ENCODE assay signal across 7 mouse cellular contexts in genomic region chr2:3285181-3285530, GRCm38 (mm10). TPM values are rescaled to one million over a fixed set of nuclear protein-coding genes. Genes with fewer than 3 reads are reported as not detected.
DNase-seq lines count a peak whose midpoint lies in the region; ATAC-seq lines count a peak whose summit lies in the region.

No protein-coding gene starts in this region.

- DNase-seq in right cerebral cortex, postnatal 25 days = peak; percentile 12
- no peak for DNase-seq in right cerebral cortex, adult 2 months (ENCODE audit: low spot score in 2 of 2)
- DNase-seq in cerebellum, postnatal 10 days = peak; percentile 23 to 43
- DNase-seq in hindbrain, embryonic 10.5 days (ENCODE audit: low spot score) = no peak
- DNase-seq in layer of hippocampus, postnatal 25 days (ENCODE audit: extremely low spot score in 1 of 2, low spot score in 1 of 2) = no peak
- DNase-seq in ovary, postnatal 10 days (ENCODE audit: low spot score) = no peak

- no peaks in the 10 kb centered on the region for H3K36me3 ChIP-seq in hindbrain, embryonic 10.5 days
- H3K36me3 ChIP-seq in lung, embryonic 16.5 days (ENCODE audit: control insufficient read depth, insufficient read depth, low read length) = no peaks in the 10 kb centered on the region

- H3K4me1 ChIP-seq in hindbrain, embryonic 10.5 days (replicated peaks) = peaks cover 26% of the 10 kb centered on the region
- H3K4me1 ChIP-seq in lung, embryonic 16.5 days (replicated peaks; ENCODE audit: control insufficient read depth, insufficient read depth, low read length) = peaks cover 7% of the 10 kb centered on the region

- 3% methylated on average over 6 of the region's 6 CpGs for WGBS in hindbrain, embryonic 10.5 days
- 2% methylated on average over 6 of the region's 6 CpGs for WGBS in lung, embryonic 16.5 days

- peak overlapping the region; percentile 81 for H3K4me2 ChIP-seq in lung, embryonic 16.5 days (ENCODE audit: low read depth, low read length)

- peak overlapping the region; percentile 87 for H3K9ac ChIP-seq in lung, embryonic 16.5 days (ENCODE audit: low read length)

- peak overlapping the region; percentile 82 for H3K4me3 ChIP-seq in hindbrain, embryonic 10.5 days
- H3K4me3 ChIP-seq in lung, embryonic 16.5 days (ENCODE audit: low read length) = peak overlapping the region; percentile 88

- no peaks in the 10 kb centered on the region for H3K9me3 ChIP-seq in hindbrain, embryonic 10.5 days
- H3K9me3 ChIP-seq in lung, embryonic 16.5 days (ENCODE audit: control insufficient read depth, low read length) = no peaks in the 10 kb centered on the region

- no peaks in the 10 kb centered on the region for H3K27me3 ChIP-seq in hindbrain, embryonic 10.5 days (ENCODE audit: insufficient read depth, poor library complexity, severe bottlenecking)
- no peaks in the 10 kb centered on the region for H3K27me3 ChIP-seq in lung, embryonic 16.5 days (ENCODE audit: control insufficient read depth, insufficient read depth, low read depth, low read length)

- H3K27ac ChIP-seq in hindbrain, embryonic 10.5 days = peak overlapping the region; percentile 93
- H3K27ac ChIP-seq in lung, embryonic 16.5 days (ENCODE audit: low read length) = peak overlapping the region; percentile 86; the same call in 1 of the 2 replicates

- ATAC-seq in lung, embryonic 16.5 days (ENCODE audit: low read depth) = no peak

RNA-seq across cellular contexts. Expression of gene Nmt2, which starts 1.1 kb away (rescaled TPM):
- 57.5 and 65.1 TPM in 2 replicates for polyA plus RNA-seq in hindbrain, embryonic 10.5 days (2016; fragmentation: Nextera tagmentation; extraction: Ambion mirVana)
- 38.8 and 42.5 TPM in 2 replicates for polyA plus RNA-seq in lung, embryonic 16.5 days (2015; fragmentation: Nextera tagmentation; extraction: Ambion mirVana)
- total RNA-seq in layer of hippocampus, postnatal 25 days (2021) = 10 to 100 TPM; 80.1 to 87.2 TPM

RNA-seq across cellular contexts. Expression of gene Rpp38, which starts 47.3 kb away (rescaled TPM):
- 17.0 and 22.1 TPM in 2 replicates for polyA plus RNA-seq in hindbrain, embryonic 10.5 days (2016; fragmentation: Nextera tagmentation; extraction: Ambion mirVana)
- polyA plus RNA-seq in lung, embryonic 16.5 days (2015; fragmentation: Nextera tagmentation; extraction: Ambion mirVana) = 16.2 and 17.6 TPM in 2 replicates
- 10 to 100 TPM in 1 of 2 experiments, 1 to 10 TPM in 1; 9.3 to 10.8 TPM for total RNA-seq in layer of hippocampus, postnatal 25 days (2021)

RNA-seq across cellular contexts. Expression of gene Acbd7, which starts 50.8 kb away (rescaled TPM):
- polyA plus RNA-seq in hindbrain, embryonic 10.5 days (2016; fragmentation: Nextera tagmentation; extraction: Ambion mirVana) = 0.67 TPM in 1 of 2 replicates, not detected in the other
- polyA plus RNA-seq in lung, embryonic 16.5 days (2015; fragmentation: Nextera tagmentation; extraction: Ambion mirVana) = 1.3 and 2.3 TPM in 2 replicates
- total RNA-seq in layer of hippocampus, postnatal 25 days (2021) = 1 to 10 TPM; 1.5 to 2.3 TPM

Comparison
In these comparisons a context has a peak if more than half of its experiments do, and no peak if none do; other contexts are left out.
1. DNase-seq: peak in right cerebral cortex, postnatal 25 days (single experiment) and cerebellum, postnatal 10 days (2 of 2); none in right cerebral cortex, adult 2 months (0 of 2), hindbrain, embryonic 10.5 days (single experiment), layer of hippocampus, postnatal 25 days (0 of 2) and ovary, postnatal 10 days (single experiment).